Mouse (Mus musculus): ENCODE results near the gene Atl2.

The Atl2 gene

GRCm38 (mm10) chr17:79824406-79824805, 71.5 kb downstream of the Atl2 start:
- no peak for DNase-seq (ENCODE audit: low spot score in 2 of 2)

- no peak for DNase-seq (ENCODE audit: low spot score in 2 of 2)
Measured at GRCm38 (mm10) chr17:79818884-79819283, 77.0 kb downstream of the Atl2 start.

- DNase-seq (ENCODE audit: low spot score in 2 of 2) = no peak
Measured at GRCm38 (mm10) chr17:79817995-79818394, 77.9 kb downstream of the Atl2 start.

GRCm38 (mm10) chr17:79817551-79817950, 78.4 kb downstream of the Atl2 start:
- no peak for DNase-seq (ENCODE audit: low spot score in 2 of 2)

- DNase-seq (ENCODE audit: low spot score in 2 of 2) = no peak
Measured at GRCm38 (mm10) chr17:79816896-79817295, 79.0 kb downstream of the Atl2 start.

GRCm38 (mm10) chr17:79810421-79810820, 85.5 kb downstream of the Atl2 start:
- no peak for DNase-seq (ENCODE audit: low spot score in 2 of 2)

GRCm38 (mm10) chr17:79809491-79810316, 86.2 kb downstream of the Atl2 start:
- DNase-seq (ENCODE audit: low spot score in 2 of 2) = no peak

- DNase-seq (ENCODE audit: low spot score in 2 of 2) = no peak
Measured at GRCm38 (mm10) chr17:79807237-79807930, 88.5 kb downstream of the Atl2 start.

GRCm38 (mm10) chr17:79804747-79805146, 91.2 kb downstream of the Atl2 start:
- no peak for DNase-seq (ENCODE audit: low spot score in 2 of 2)

GRCm38 (mm10) chr17:79802056-79802455, 93.9 kb downstream of the Atl2 start:
- no peak for DNase-seq (ENCODE audit: low spot score in 2 of 2)

GRCm38 (mm10) chr17:79798831-79799230, 97.1 kb downstream of the Atl2 start:
- no peak for DNase-seq (ENCODE audit: low spot score in 2 of 2)

All from frontal cortex, postnatal 14 days (tissue).